Mouse (Mus musculus) kidney, embryonic 14.5 days (tissue): ENCODE data around the gene Heatr4. TPM values are rescaled to one million over a fixed set of nuclear protein-coding genes. Genes with fewer than 3 reads are reported as not detected.
"Not testable (repeated sequence)": the region's sequence is repeated elsewhere in the genome, so short reads cannot be mapped to it uniquely, and the experiment has no call there.

Experiments
- ATAC-seq: fragments of 200-750 bp; cut with Nextera tagmentation; 2 replicates; pipeline ENCODE4 v1.8.0; 2017; ENCODE audit warnings: moderate number of reproducible peaks, mild to moderate bottlenecking, moderate TSS enrichment, moderate library complexity; ENCODE audit not compliant: low FRiP score, low TSS enrichment
- H3K27ac ChIP-seq: fragments of 300-500 bp; sonication (generic); 2 replicates; pipeline ENCODE4 v1.5.1; 2014; ENCODE audit warnings: low read depth, mild to moderate bottlenecking, low read length, moderate library complexity, mixed read lengths
- H3K27me3 ChIP-seq: fragments of 300-500 bp; sonication (generic); 2 replicates; pipeline ENCODE4 v1.6.1; 2014; ENCODE audit warnings: mild to moderate bottlenecking, low read length; ENCODE audit not compliant: control insufficient read depth, insufficient read depth
- H3K36me3 ChIP-seq: fragments of 300-500 bp; sonication (generic); 2 replicates; pipeline ENCODE4 v1.6.1; 2014; ENCODE audit warnings: low read length, mixed read lengths; ENCODE audit not compliant: control insufficient read depth, insufficient read depth
- H3K4me1 ChIP-seq: fragments of 300-500 bp; sonication (generic); 2 replicates; pipeline ENCODE4 v1.6.1; 2014; ENCODE audit warnings: low read length, mixed read lengths; ENCODE audit not compliant: control insufficient read depth, insufficient read depth
- H3K4me2 ChIP-seq: fragments of 300-500 bp; sonication (generic); replicated peaks from 2 replicates; pipeline ENCODE4 v1.6.1; 2014; ENCODE audit warnings: low read depth, mild to moderate bottlenecking, low read length
- H3K4me3 ChIP-seq: fragments of 300-500 bp; sonication (generic); 2 replicates; pipeline ENCODE4 v1.5.1; 2014; ENCODE audit warnings: mild to moderate bottlenecking, low read length
- H3K9ac ChIP-seq: fragments of 300-500 bp; sonication (generic); 2 replicates; pipeline ENCODE4 v1.6.1; 2014; ENCODE audit warnings: low read depth, mild to moderate bottlenecking, low read length, moderate library complexity
- H3K9me3 ChIP-seq: fragments of 300-500 bp; sonication (generic); 2 replicates; pipeline ENCODE4 v1.6.1; 2016; ENCODE audit warnings: low read length; ENCODE audit not compliant: control insufficient read depth
- WGBS: fragments of 180-500 bp; shearing (Covaris S2); extraction: QIAGEN DNeasy Blood & Tissue Kit; methylation state at CpG from one replicate; pipeline ENCODE4 v1.1.7; 2014; 5-methylcytosine and 5-hydroxymethylcytosine counted together
- polyA plus RNA-seq: library from polyadenylated mRNA; unstranded; fragments of >200 nt; fragmentation: Nextera tagmentation; extraction: Ambion mirVana; gene quantifications from 2 replicates; pipeline ENCODE4 v1.2.1, GENCODE M21; 2014

Gene Heatr4
- polyA plus RNA-seq: not detected in 2 replicates

DNA sequence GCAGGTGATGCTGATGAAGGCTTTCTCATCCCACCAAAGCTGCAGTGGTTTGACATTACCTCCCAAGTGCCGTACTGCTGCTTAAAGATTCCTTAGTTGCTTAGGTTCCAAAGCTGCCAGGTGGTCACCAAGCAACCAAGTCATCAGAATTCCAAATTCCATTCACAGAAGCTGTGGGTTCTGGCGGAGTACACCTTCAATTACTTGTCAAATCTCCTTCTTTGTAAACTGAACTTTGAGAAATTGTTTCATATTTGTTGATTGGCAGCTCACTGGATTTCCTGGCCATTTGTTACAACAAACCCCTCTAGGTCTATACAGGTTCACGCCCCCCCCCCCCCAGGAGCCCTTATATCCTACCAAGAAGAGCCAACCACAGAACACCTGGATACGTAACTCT is at the start of gene Heatr4:
Gene Heatr4, minus strand, starts transcription at position 101 of the 400 bp plus-strand sequence.
- no peak for ATAC-seq
- H3K36me3 ChIP-seq: no peaks in the 10 kb centered on the region
- no peak within 1 kb of the TSS for H3K4me2 ChIP-seq
- 87% methylated on average over 4 of the region's 4 CpGs for WGBS
- H3K9me3 ChIP-seq: 0 out of 2 replicates have a peak, but pooled peaks cover 3% of the 10 kb centered on the region
- no peak within 1 kb of the TSS for H3K27ac ChIP-seq
- no peak within 1 kb of the TSS for H3K9ac ChIP-seq
- no peak within 1 kb of the TSS for H3K4me3 ChIP-seq
- no peaks in the 10 kb centered on the region for H3K27me3 ChIP-seq
- no peaks in the 10 kb centered on the region for H3K4me1 ChIP-seq

DNA sequence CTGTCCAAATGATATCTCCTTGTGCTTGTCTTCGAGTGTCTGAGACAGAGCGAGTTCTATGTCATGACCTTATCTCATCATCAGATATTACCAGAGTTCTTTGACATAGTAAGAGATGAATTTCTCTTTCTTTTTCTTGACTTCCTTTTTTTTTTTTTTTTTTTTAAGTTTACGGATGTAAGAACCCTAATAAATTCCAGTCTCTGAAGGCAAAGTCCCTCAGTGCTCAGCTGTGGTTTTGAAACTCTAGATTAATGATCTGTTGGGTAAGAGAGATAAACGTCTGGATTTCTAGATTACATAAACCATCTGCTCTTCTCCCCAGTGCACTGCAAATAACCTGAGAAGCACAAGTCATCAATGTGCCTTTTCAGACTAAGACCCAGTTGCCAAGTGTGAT is 49.5 kb upstream of the Heatr4 start:
- 30% methylated on average over 4 of the region's 4 CpGs for WGBS
- Histone ChIP-seq H3K4me3 (no peak overlapping the region), H3K9ac (no peak overlapping the region), H3K27ac (no peak overlapping the region), H3K9me3 (peaks cover 2% of the 10 kb centered on the region; the same call in 1 of the 2 replicates), H3K27me3 (no peaks in the 10 kb centered on the region), H3K36me3 (no peaks in the 10 kb centered on the region), H3K4me2 (no peak overlapping the region), H3K4me1 (no peaks in the 10 kb centered on the region)
- ATAC-seq: no peak

DNA sequence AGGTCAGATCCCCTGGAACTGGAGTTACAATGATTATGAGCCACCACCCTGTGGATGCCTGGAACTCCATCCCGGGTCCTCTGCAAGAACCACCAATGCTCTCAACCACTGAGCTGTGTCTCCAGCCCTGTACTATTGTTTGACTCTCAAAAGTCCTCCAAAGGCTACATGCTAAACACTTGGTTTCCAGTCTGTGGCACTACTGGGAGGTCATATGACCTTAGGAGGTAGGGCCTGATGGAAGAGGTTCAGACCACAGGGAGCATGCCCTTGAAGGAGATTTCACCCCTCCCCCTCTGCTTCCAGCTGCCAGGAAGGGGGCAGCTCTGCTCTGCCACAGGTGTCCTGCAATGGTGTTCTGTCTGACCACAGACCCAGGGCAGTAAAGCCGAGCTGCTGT is 48.6 kb upstream of the Heatr4 start:
- not testable (repeated sequence) for H3K4me2 ChIP-seq, H3K4me3 ChIP-seq, H3K9ac ChIP-seq, H3K36me3 ChIP-seq, H3K27ac ChIP-seq, H3K9me3 ChIP-seq, H3K4me1 ChIP-seq, ATAC-seq, H3K27me3 ChIP-seq
- WGBS: 75% methylated on average over 2 of the region's 2 CpGs

DNA sequence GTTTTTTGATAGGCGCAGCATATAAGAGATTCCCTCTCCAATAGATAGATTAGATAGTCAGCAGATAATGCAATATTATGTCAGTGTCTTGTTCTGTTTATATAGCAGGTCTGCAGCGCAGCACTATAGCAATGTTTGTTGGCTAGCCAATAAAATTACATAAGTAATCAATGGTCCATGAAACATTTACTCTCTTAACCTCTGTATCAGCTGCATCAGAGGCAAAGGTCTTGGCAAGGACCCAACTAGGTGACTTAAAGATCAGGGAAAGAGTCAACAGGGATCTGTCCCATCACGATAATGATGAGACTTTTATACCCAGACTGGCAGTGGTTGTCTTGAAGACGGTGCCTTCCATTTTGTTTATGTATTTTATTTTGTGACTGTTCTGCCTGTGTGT is 48.2 kb upstream of the Heatr4 start:
- no peak overlapping the region for H3K4me2 ChIP-seq
- no peaks in the 10 kb centered on the region for H3K27me3 ChIP-seq
- 82% methylated on average over 4 of the region's 4 CpGs for WGBS
- no peaks in the 10 kb centered on the region for H3K36me3 ChIP-seq
- no peaks in the 10 kb centered on the region for H3K9me3 ChIP-seq
- H3K27ac ChIP-seq: no peak overlapping the region
- no peaks in the 10 kb centered on the region for H3K4me1 ChIP-seq
- no peak for ATAC-seq
- no peak overlapping the region for H3K4me3 ChIP-seq
- no peak overlapping the region for H3K9ac ChIP-seq

DNA sequence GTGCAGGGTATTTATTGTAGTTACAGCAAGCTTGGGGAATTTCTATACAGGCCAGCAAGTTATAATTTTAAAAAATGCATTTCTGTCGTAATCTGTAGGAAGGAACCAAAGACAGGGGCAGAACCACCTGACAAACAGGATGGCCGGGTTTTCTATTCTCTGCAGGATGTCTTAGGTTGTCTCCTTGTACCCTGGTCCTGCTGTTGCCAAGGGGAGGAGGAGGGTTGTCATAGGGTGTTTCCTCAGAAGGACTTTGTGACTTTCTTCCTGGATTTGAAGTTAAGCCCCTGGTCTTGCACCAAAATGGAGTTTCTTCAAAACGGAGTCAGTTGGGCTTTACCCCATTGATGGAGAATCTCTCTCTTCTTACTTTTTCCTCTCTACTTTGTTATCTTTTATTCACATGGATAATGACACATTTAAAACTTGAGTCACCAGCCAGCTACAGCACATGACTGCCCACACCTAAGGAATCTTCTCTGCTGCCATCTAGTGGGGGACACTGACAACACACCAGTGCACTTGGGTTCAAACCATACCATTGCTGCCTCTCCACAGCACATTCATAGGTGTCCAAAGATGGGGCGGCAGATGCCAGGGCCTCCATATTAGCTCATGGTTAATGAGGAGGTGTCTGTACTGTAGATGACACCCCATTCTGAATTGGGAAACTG is 46.1 kb upstream of the Heatr4 start:
- no peaks in the 10 kb centered on the region for H3K9me3 ChIP-seq
- no peak overlapping the region for H3K4me3 ChIP-seq

GRCm38 (mm10) chr12:84029043-84029442 is 44.4 kb upstream of the Heatr4 start:
- not testable (repeated sequence) for ATAC-seq, H3K27me3 ChIP-seq, H3K4me3 ChIP-seq, H3K36me3 ChIP-seq, H3K4me2 ChIP-seq, H3K9ac ChIP-seq, H3K4me1 ChIP-seq, H3K27ac ChIP-seq, H3K9me3 ChIP-seq
- WGBS: 95% methylated on average over 1 of the region's 1 CpGs

More for the DNA sequence above, 46.1 kb upstream of the Heatr4 start:
- Histone ChIP-seq H3K27me3 (no peaks in the 10 kb centered on the region), H3K27ac (no peak overlapping the region), H3K36me3 (no peaks in the 10 kb centered on the region), H3K9ac (no peak overlapping the region), H3K4me2 (no peak overlapping the region), H3K4me1 (no peaks in the 10 kb centered on the region)
- ATAC-seq: peak; percentile 77; the same call in 1 of the 2 replicates
- 73% methylated on average over 4 of the region's 4 CpGs for WGBS

GRCm38 (mm10) chr12:84028328-84028727 is 43.7 kb upstream of the Heatr4 start:
- ATAC-seq, H3K9ac ChIP-seq, H3K4me2 ChIP-seq, H3K4me3 ChIP-seq, H3K4me1 ChIP-seq, H3K36me3 ChIP-seq, H3K27ac ChIP-seq, H3K9me3 ChIP-seq, H3K27me3 ChIP-seq: not testable (repeated sequence)
- WGBS: 62% methylated on average over 3 of the region's 3 CpGs

- no peak overlapping the region for H3K27ac ChIP-seq
- no peaks in the 10 kb centered on the region for H3K9me3 ChIP-seq
- ATAC-seq: no peak
- H3K27me3 ChIP-seq: no peaks in the 10 kb centered on the region
- no peaks in the 10 kb centered on the region for H3K36me3 ChIP-seq
- WGBS: 80% methylated on average over 7 of the region's 7 CpGs
- H3K4me1 ChIP-seq: no peaks in the 10 kb centered on the region
- H3K9ac ChIP-seq: no peak overlapping the region
- no peak overlapping the region for H3K4me2 ChIP-seq
- H3K4me3 ChIP-seq: no peak overlapping the region
These were observed 41.2 kb upstream of the Heatr4 start for GRCm38 (mm10) chr12:84025888-84026287.

DNA sequence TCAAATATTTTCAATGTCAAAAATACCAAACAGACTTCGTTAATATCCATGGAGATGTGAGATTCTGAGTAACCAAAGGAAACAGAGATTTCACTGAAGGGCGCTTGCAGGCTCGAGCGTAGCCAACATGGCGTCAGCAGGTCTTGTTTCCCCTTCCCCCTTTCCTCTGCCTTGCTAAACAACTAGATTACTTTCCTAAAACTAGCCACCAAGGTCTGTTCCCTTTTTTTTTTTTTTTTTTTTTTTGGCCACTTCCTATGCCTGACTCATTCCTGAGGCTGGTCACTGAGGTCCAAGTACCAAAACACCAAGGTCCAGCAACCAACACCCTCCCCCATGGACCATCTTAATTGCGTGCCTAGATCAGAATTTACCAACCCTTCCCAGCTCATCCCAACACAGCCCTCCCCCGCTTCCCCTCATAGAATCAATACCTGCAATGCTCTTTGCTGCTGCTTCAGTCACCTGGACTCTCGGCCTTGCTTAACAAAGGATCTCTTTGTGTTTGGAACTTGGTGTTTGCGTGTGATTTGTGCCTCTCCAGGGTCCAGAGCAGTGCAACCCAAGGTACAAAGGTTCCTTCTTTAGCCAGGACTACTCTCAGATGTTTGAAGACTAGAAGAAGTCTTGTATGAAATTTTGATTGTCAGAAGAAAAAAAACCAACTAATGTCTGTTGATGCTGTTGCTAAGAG is 38.5 kb upstream of the Heatr4 start:
- Histone ChIP-seq H3K9ac (no peak overlapping the region), H3K27me3 (no peaks in the 10 kb centered on the region), H3K27ac (no peak overlapping the region), H3K4me3 (no peak overlapping the region), H3K4me2 (no peak overlapping the region), H3K9me3 (no peaks in the 10 kb centered on the region), H3K4me1 (no peaks in the 10 kb centered on the region), H3K36me3 (no peaks in the 10 kb centered on the region)
- ATAC-seq: no peak
- WGBS: 82% methylated on average over 9 of the region's 9 CpGs
